Mouse (Mus musculus) midbrain, embryonic 14.5 days (tissue): ENCODE data around the gene Cass4. TPM values are rescaled to one million over a fixed set of nuclear protein-coding genes. Genes with fewer than 3 reads are reported as not detected.

Experiments used
- ATAC-seq: fragments of 200-750 bp; cut with Nextera tagmentation; 2 replicates; pipeline ENCODE4 v1.8.0; 2017; ENCODE audit warnings: moderate number of reproducible peaks, moderate library complexity; ENCODE audit not compliant: low FRiP score, low TSS enrichment
- DNase-seq: peaks from one replicate; pipeline ENCODE4 v3.0.0-alpha.2; 2015
- H3K27ac ChIP-seq: fragments of 300-500 bp; sonication (generic); replicated peaks from 2 replicates; pipeline ENCODE4 v1.5.1; 2014; ENCODE audit warnings: mild to moderate bottlenecking, low read depth, low read length, moderate library complexity
- H3K27me3 ChIP-seq: fragments of 300-500 bp; sonication (generic); 2 replicates; pipeline ENCODE4 v1.6.1; 2014; ENCODE audit warnings: low read length, control low read depth, mixed read lengths; ENCODE audit not compliant: control insufficient read depth, insufficient read depth
- H3K36me3 ChIP-seq: fragments of 300-500 bp; sonication (generic); 2 replicates; pipeline ENCODE4 v1.6.1; 2014; ENCODE audit warnings: low read length, control low read depth; ENCODE audit not compliant: control insufficient read depth, insufficient read depth
- H3K4me1 ChIP-seq: fragments of 300-500 bp; sonication (generic); 2 replicates; pipeline ENCODE4 v1.6.1; 2014; ENCODE audit warnings: mild to moderate bottlenecking, antibody characterized with exemption, low read length, control low read depth; ENCODE audit not compliant: control insufficient read depth, insufficient read depth
- H3K4me2 ChIP-seq: fragments of 300-500 bp; sonication (generic); 2 replicates; pipeline ENCODE4 v1.6.1; 2014; ENCODE audit warnings: mild to moderate bottlenecking, low read length, moderate library complexity
- H3K4me3 ChIP-seq: fragments of 300-500 bp; sonication (generic); replicated peaks from 2 replicates; pipeline ENCODE4 v1.5.1; 2014; ENCODE audit warnings: low read depth, low read length
- H3K9ac ChIP-seq: fragments of 300-500 bp; sonication (generic); replicated peaks from 2 replicates; pipeline ENCODE4 v1.6.1; 2014; ENCODE audit warnings: mild to moderate bottlenecking, low read length, moderate library complexity
- H3K9me3 ChIP-seq: fragments of 300-500 bp; sonication (generic); 2 replicates; pipeline ENCODE4 v1.6.1; 2016; ENCODE audit warnings: low read length, control low read depth, mixed read lengths; ENCODE audit not compliant: control insufficient read depth
- WGBS: fragments of 180-500 bp; shearing (Covaris S2); extraction: QIAGEN DNeasy Blood & Tissue Kit; methylation state at CpG from one replicate; pipeline ENCODE4 v1.1.7; 2014; 5-methylcytosine and 5-hydroxymethylcytosine counted together
- polyA plus RNA-seq: library from polyadenylated mRNA; unstranded; fragments of >200 nt; fragmentation: Nextera tagmentation; extraction: Ambion mirVana; gene quantifications from 2 replicates; pipeline ENCODE4 v1.2.1, GENCODE M21; 2014

Gene Cass4
- polyA plus RNA-seq, 1 experiment from 2014 or later, result 0.28 TPM

DNA sequence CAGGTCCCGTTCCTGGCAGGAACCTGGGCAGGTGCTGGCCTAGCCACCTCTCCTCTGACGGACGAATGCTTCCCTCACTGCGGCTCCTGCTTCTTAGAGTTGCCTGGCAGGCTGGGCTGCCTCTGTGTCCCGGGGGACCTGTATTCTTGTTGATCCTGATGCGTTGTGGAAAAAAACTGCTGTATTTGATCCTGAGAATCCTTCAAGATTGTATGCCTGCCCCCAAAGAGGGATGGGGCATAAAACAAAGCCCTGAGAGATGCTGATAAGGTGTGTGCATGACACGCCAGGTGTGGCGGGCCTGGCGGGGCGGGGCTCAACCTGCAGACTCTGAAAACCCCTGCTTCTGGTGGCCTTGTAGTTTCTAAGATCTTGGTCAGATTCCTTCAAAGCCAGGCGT is 64.9 kb downstream of the Cass4 start, which contains the start of gene Gcnt7:
TSS of gene Gcnt7 (minus strand) at position 101 of the 400 bp plus-strand sequence.
- Histone ChIP-seq H3K4me2 (no peak within 1 kb of the TSS), H3K36me3 (peaks cover 47% of the 10 kb centered on the region), H3K9me3 (no peaks in the 10 kb centered on the region), H3K9ac (no peak within 1 kb of the TSS), H3K4me1 (no peaks in the 10 kb centered on the region), H3K27ac (no peak within 1 kb of the TSS), H3K27me3 (no peaks in the 10 kb centered on the region), H3K4me3 (no peak within 1 kb of the TSS)
- no peak for DNase-seq
- WGBS, result 91% methylated on average over 11 of the region's 11 CpGs
- ATAC-seq, result no peak

DNA sequence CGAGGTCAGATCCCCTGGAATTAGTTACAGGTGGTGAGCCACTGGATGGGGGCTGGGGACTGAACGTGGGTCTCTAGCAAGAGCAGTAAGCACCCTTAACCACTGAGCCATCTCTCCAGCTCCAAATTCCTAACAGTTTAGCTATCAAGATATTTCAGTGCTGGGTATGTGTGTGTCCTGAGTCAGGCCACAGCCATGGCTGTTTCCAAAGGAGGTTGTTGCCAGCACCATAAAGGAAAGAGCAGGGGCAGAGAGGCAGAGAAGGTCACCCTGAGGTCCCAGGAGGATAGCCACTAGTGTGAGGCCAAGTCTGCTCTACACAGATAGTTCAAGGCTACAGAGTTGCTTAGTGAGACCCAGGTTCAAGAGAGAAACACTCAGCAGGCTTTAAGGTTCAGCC is 67.1 kb downstream of the Cass4 start:
- 80% methylated on average over 2 of the region's 2 CpGs for WGBS

GRCm38 (mm10) chr2:172462813-172463212 is 69.2 kb downstream of the Cass4 start:
- Histone ChIP-seq H3K4me3 (no peak overlapping the region), H3K4me2 (no peak overlapping the region), H3K36me3 (peaks cover 53% of the 10 kb centered on the region), H3K9me3 (no peaks in the 10 kb centered on the region), H3K27ac (no peak overlapping the region), H3K27me3 (no peaks in the 10 kb centered on the region), H3K4me1 (no peaks in the 10 kb centered on the region), H3K9ac (no peak overlapping the region)
- DNase-seq (no peak), ATAC-seq (no peak)
- 98% methylated on average over 4 of the region's 4 CpGs for WGBS

More for the DNA sequence above, 67.1 kb downstream of the Cass4 start:
- peaks cover 48% of the 10 kb centered on the region for H3K36me3 ChIP-seq
- H3K27me3 ChIP-seq, result no peaks in the 10 kb centered on the region
- H3K27ac ChIP-seq, result no peak overlapping the region
- H3K4me3 ChIP-seq, result no peak overlapping the region
- no peak for ATAC-seq
- H3K4me1 ChIP-seq, result no peaks in the 10 kb centered on the region
- H3K4me2 ChIP-seq, result no peak overlapping the region
- no peak overlapping the region for H3K9ac ChIP-seq
- H3K9me3 ChIP-seq, result no peaks in the 10 kb centered on the region
- no peak for DNase-seq

GRCm38 (mm10) chr2:172466427-172467132 is 73.0 kb downstream of the Cass4 start:
- Histone ChIP-seq H3K27me3 (no peaks in the 10 kb centered on the region), H3K27ac (no peak overlapping the region), H3K9me3 (no peaks in the 10 kb centered on the region), H3K4me3 (no peak overlapping the region), H3K36me3 (peaks cover 72% of the 10 kb centered on the region), H3K4me2 (no peak overlapping the region), H3K4me1 (no peaks in the 10 kb centered on the region), H3K9ac (no peak overlapping the region)
- no peak for DNase-seq
- ATAC-seq, result no peak
- WGBS, result 75% methylated on average over 11 of the region's 11 CpGs

- no peak for DNase-seq
- ATAC-seq, result no peak
- no peaks in the 10 kb centered on the region for H3K9me3 ChIP-seq
- H3K27ac ChIP-seq, result no peak overlapping the region
- H3K36me3 ChIP-seq, result peaks cover 70% of the 10 kb centered on the region
- H3K4me1 ChIP-seq, result no peaks in the 10 kb centered on the region
- no peaks in the 10 kb centered on the region for H3K27me3 ChIP-seq
- H3K4me3 ChIP-seq, result no peak overlapping the region
- WGBS, result 99% methylated on average over 5 of the region's 5 CpGs
- no peak overlapping the region for H3K9ac ChIP-seq
- H3K4me2 ChIP-seq, result no peak overlapping the region
These were observed 73.6 kb downstream of the Cass4 start for GRCm38 (mm10) chr2:172467206-172467605.

GRCm38 (mm10) chr2:172468346-172468819 is 74.8 kb downstream of the Cass4 start:
- WGBS, result 86% methylated on average over 11 of the region's 11 CpGs
- DNase-seq, result peak; percentile 49

GRCm38 (mm10) chr2:172472318-172472717 is 78.7 kb downstream of the Cass4 start, which contains the start of gene Fam209:
TSS of gene Fam209 (plus strand) at chr2:172472520.
- Histone ChIP-seq H3K4me2 (no peak within 1 kb of the TSS), H3K27ac (no peak within 1 kb of the TSS), H3K4me3 (no peak within 1 kb of the TSS), H3K27me3 (no peaks in the 10 kb centered on the region), H3K4me1 (no peaks in the 10 kb centered on the region), H3K36me3 (peaks cover 27% of the 10 kb centered on the region), H3K9ac (no peak within 1 kb of the TSS), H3K9me3 (no peaks in the 10 kb centered on the region)
- 90% methylated on average over 11 of the region's 11 CpGs for WGBS
- DNase-seq, result no peak
- ATAC-seq, result no peak

More at GRCm38 (mm10) chr2:172468346-172468819, 74.8 kb downstream of the Cass4 start:
- H3K4me3 ChIP-seq, result no peak overlapping the region
- no peak for ATAC-seq
- H3K9me3 ChIP-seq, result no peaks in the 10 kb centered on the region
- peaks cover 62% of the 10 kb centered on the region for H3K36me3 ChIP-seq
- H3K4me1 ChIP-seq, result no peaks in the 10 kb centered on the region
- H3K27me3 ChIP-seq, result no peaks in the 10 kb centered on the region
- H3K4me2 ChIP-seq, result no peak overlapping the region
- no peak overlapping the region for H3K27ac ChIP-seq
- H3K9ac ChIP-seq, result no peak overlapping the region

GRCm38 (mm10) chr2:172473591-172473990 is 80.0 kb downstream of the Cass4 start:
- H3K27me3 ChIP-seq, result no peaks in the 10 kb centered on the region
- no peak overlapping the region for H3K4me3 ChIP-seq
- DNase-seq (peak; percentile 35), ATAC-seq (no peak)
- no peaks in the 10 kb centered on the region for H3K4me1 ChIP-seq
- peaks cover 15% of the 10 kb centered on the region for H3K36me3 ChIP-seq
- 75% methylated on average over 8 of the region's 8 CpGs for WGBS
- no peak overlapping the region for H3K27ac ChIP-seq
- H3K9ac ChIP-seq, result no peak overlapping the region
- no peak overlapping the region for H3K4me2 ChIP-seq
- no peaks in the 10 kb centered on the region for H3K9me3 ChIP-seq

- no peak for DNase-seq
- H3K4me1 ChIP-seq, result no peaks in the 10 kb centered on the region
These were observed 81.4 kb downstream of the Cass4 start for GRCm38 (mm10) chr2:172474970-172475369.

More at GRCm38 (mm10) chr2:172474970-172475369, 81.4 kb downstream of the Cass4 start:
- H3K4me2 ChIP-seq, result no peak overlapping the region
- H3K27me3 ChIP-seq, result no peaks in the 10 kb centered on the region
- no peak overlapping the region for H3K9ac ChIP-seq
- peaks cover 1% of the 10 kb centered on the region; the same call in 1 of the 2 replicates for H3K36me3 ChIP-seq
- no peak overlapping the region for H3K4me3 ChIP-seq
- WGBS, result 32% methylated on average over 6 of the region's 6 CpGs
- no peak for ATAC-seq
- H3K9me3 ChIP-seq, result no peaks in the 10 kb centered on the region
- H3K27ac ChIP-seq, result no peak overlapping the region
